Mouse (Mus musculus) spleen, adult 2 months (tissue): ENCODE results near the gene Fam124b.

ENCODE experiments used
- CTCF ChIP-seq: fragments of 200-500 bp; IDR thresholded peaks from 2 replicates; pipeline ENCODE4 v1.5.1; 2011; ENCODE audit warnings: mild to moderate bottlenecking, inconsistent platforms; ENCODE audit not compliant: insufficient read depth, insufficient read length, insufficient replicate concordance; ENCODE audit errors: extremely low read depth
- POLR2A ChIP-seq: fragments of 200-500 bp; IDR thresholded peaks from 2 replicates; pipeline ENCODE4 v1.6.1; 2011; ENCODE audit warnings: low read depth, low read length, inconsistent platforms

DNA sequence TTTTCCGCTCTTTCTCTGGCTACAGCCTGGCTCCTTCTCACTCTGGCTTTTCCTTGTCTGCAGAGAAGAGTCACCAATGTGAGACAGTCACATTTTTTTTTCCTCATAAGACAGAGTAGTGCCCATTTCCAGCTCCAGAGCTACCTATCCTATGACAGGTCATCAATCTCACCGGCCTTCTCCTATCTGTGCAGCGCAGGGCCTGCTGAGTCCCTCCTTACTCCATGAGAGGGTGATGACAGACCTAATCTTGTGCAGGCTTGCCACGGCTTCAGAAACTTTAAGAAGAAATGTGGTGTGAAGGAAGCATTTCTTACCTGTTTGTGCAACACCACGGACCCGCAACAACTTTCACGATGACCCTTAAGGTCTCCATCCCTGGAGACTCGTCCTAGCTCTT, 25.4 kb downstream of the Fam124b start:
- TF ChIP-seq CTCF (no peak), POLR2A (no peak)
